Mouse (Mus musculus): Measurements from ENCODE around the gene Zfp628.

DNA sequence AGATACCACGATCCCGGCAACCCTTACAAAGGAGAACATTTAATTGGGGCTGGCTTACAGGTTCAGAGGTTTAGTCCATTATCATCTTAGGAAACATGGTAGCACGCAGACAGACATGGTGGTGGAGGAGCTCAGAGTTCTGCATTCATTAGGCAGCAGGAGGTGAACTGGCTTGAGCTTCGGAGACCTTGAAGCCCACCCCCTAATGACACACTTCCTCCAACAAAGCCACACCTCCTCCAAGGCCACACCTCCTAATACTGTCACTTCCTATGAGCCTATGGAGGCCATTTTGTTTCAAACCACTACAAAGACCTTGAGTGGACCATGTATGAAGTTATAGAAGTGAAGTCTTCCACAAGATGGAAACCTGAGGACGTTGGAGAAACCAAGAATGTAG, 2.8 kb upstream of the Zfp628 start:
- TF ChIP-seq CTCF (IDR thresholded peaks at IDR 0.05; ENCODE audit: insufficient read depth, low read depth, low read length) = no peak
- TF ChIP-seq POLR2A (IDR thresholded peaks at IDR 0.05; ENCODE audit: insufficient read depth, low read depth, low read length) = no peak

Measured in olfactory bulb, adult 2 months (tissue).